Comparison of ENCODE assay signal across 7 mouse cellular contexts in the genomic region with DNA sequence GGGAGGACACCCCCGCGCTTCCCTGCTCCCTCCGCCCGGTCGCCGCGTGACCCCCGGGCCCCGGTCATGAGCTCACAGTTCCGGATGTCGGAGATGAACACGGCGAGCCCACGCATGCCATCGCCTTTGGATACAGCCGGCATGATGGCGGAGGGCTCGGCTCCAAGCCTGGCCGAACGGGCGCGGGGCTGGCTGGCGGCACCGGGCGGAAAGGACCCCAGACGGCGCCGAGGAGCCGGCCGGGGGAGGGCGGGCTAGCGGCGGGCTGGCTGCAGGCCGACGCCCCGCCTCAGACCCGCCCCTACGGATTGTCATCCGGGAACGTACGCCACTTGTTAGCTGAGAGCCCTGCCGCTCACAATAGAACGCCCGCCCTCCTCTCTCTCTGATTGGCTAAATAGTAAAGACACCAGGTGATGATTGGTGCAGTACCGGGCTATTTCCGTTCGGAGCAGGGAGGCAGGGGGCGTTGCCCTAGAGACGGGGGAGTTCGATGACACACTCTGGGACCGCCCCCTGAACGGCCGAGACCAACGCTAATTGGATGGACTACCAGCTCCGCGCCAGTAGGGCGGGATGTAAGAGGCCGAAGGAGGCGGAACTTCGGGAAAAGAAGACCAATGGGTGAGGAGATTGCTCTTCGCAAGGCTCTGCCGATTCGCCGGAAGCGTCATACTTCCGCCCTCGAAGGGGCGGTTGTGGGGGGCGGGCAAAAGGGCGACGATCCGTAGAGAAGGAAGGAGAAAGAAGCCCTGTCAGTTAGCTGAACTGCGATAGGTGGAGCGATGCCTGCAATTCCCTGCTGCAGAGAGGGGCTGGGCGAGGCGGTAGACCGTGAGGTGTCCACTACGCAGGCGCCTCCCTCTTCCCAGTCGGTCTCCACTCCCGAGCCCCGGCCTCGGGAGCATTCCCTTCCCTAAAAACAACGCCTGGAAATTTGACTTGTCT. TPM values are rescaled to one million over a fixed set of nuclear protein-coding genes. Genes with fewer than 3 reads are reported as not detected.
DNase-seq lines count a peak whose midpoint lies in the region; ATAC-seq and TF ChIP-seq lines count a peak whose summit lies in the region.

Gene Ap2a1 (minus strand): TSS at position 293 of the 948 bp plus-strand sequence.

- peak within 1 kb of the TSS; percentile 99 for H3K4me3 ChIP-seq in embryonic facial prominence, embryonic 10.5 days
- H3K4me3 ChIP-seq in intestine, postnatal 0 days (ENCODE audit: low read depth, low read length): peak within 1 kb of the TSS; percentile 99
- H3K4me3 ChIP-seq in midbrain, embryonic 12.5 days: peak within 1 kb of the TSS; percentile 91
- H3K4me3 ChIP-seq in small intestine, adult 2 months (ENCODE audit: low read depth, low read length): peak within 1 kb of the TSS; percentile 92

- peak within 1 kb of the TSS; percentile 88 for H3K9ac ChIP-seq in intestine, postnatal 0 days (ENCODE audit: low read depth, low read length)
- peak within 1 kb of the TSS; percentile 94 for H3K9ac ChIP-seq in midbrain, embryonic 12.5 days (replicated peaks)

- H3K27ac ChIP-seq in embryonic facial prominence, embryonic 10.5 days (replicated peaks): peak within 1 kb of the TSS; percentile 90
- peak within 1 kb of the TSS; percentile 89 for H3K27ac ChIP-seq in intestine, postnatal 0 days (ENCODE audit: low read depth, low read length)
- peak within 1 kb of the TSS; percentile 90 for H3K27ac ChIP-seq in midbrain, embryonic 12.5 days (replicated peaks)
- peak within 1 kb of the TSS; percentile 72 for H3K27ac ChIP-seq in small intestine, adult 2 months (ENCODE audit: insufficient read depth, low read depth, low read length)

- no peaks in the 10 kb centered on the region for H3K9me3 ChIP-seq in embryonic facial prominence, embryonic 10.5 days
- H3K9me3 ChIP-seq in intestine, postnatal 0 days (ENCODE audit: control insufficient read depth): no peaks in the 10 kb centered on the region
- no peaks in the 10 kb centered on the region for H3K9me3 ChIP-seq in midbrain, embryonic 12.5 days

- peaks cover 20% of the 10 kb centered on the region for H3K4me1 ChIP-seq in embryonic facial prominence, embryonic 10.5 days
- peaks cover 10% of the 10 kb centered on the region; the same call in 1 of the 2 replicates for H3K4me1 ChIP-seq in intestine, postnatal 0 days (replicated peaks; ENCODE audit: control insufficient read depth, insufficient read depth, low read length)
- H3K4me1 ChIP-seq in midbrain, embryonic 12.5 days: peaks cover 21% of the 10 kb centered on the region
- peaks cover 8% of the 10 kb centered on the region; the same call in 1 of the 2 replicates for H3K4me1 ChIP-seq in small intestine, adult 2 months (ENCODE audit: control insufficient read depth, insufficient read depth, insufficient read length, low read length)

- peak; percentile 99 for DNase-seq in adrenal gland, postnatal 10 days
- peak; percentile 100 for DNase-seq in embryonic facial prominence, embryonic 10.5 days (ENCODE audit: low spot score)
- peak; percentile 97 for DNase-seq in gonadal fat pad, adult 2 months (ENCODE audit: low read depth)
- peak; percentile 100 for DNase-seq in left cerebral cortex, postnatal 4 days

- peak; percentile 88; the same call in 1 of the 2 replicates for TF ChIP-seq POLR2A in small intestine, adult 2 months (IDR thresholded peaks at IDR 0.05; ENCODE audit: low read depth, low read length)

- H3K4me2 ChIP-seq in intestine, postnatal 0 days (replicated peaks; ENCODE audit: low read depth): peak within 1 kb of the TSS; percentile 73
- peak within 1 kb of the TSS; percentile 86 for H3K4me2 ChIP-seq in midbrain, embryonic 12.5 days (replicated peaks)

- WGBS in embryonic facial prominence, embryonic 10.5 days: under 1% methylated on average over 84 of the region's 84 CpGs
- WGBS in intestine, postnatal 0 days: under 1% methylated on average over 84 of the region's 84 CpGs
- WGBS in midbrain, embryonic 12.5 days: under 1% methylated on average over 84 of the region's 84 CpGs
- under 1% methylated on average over 84 of the region's 84 CpGs for WGBS in small intestine, adult 2 months

- no peaks in the 10 kb centered on the region for H3K27me3 ChIP-seq in embryonic facial prominence, embryonic 10.5 days (replicated peaks; ENCODE audit: low read depth, poor library complexity, severe bottlenecking)
- no peaks in the 10 kb centered on the region for H3K27me3 ChIP-seq in intestine, postnatal 0 days (replicated peaks; ENCODE audit: control insufficient read depth, insufficient read depth, low read length)
- no peaks in the 10 kb centered on the region for H3K27me3 ChIP-seq in midbrain, embryonic 12.5 days
- H3K27me3 ChIP-seq in small intestine, adult 2 months (ENCODE audit: control insufficient read depth, insufficient read depth, low read length): no peaks in the 10 kb centered on the region

- intact Hi-C loops in left cerebral cortex, postnatal 4 days (cut with DNase I): loop anchor here (5.0 kb wide), 1 partner anchor 38 kb away; no protein-coding TSS in a partner anchor

- peak; percentile 99 for ATAC-seq in intestine, postnatal 0 days
- peak; percentile 100 for ATAC-seq in midbrain, embryonic 12.5 days (ENCODE audit: low FRiP score, low read depth)

- TF ChIP-seq CTCF in intestine, postnatal 0 days (IDR thresholded peaks at IDR 0.05; ENCODE audit: low read depth): peak; percentile 33
- TF ChIP-seq CTCF in small intestine, adult 2 months (IDR thresholded peaks at IDR 0.05; ENCODE audit: extremely low read depth, insufficient read length, insufficient replicate concordance, low read depth, low read length): 0 out of 2 replicates have a peak, but pooled peaks have one; percentile 7

- H3K36me3 ChIP-seq in embryonic facial prominence, embryonic 10.5 days (replicated peaks): peaks cover 23% of the 10 kb centered on the region
- peaks cover 11% of the 10 kb centered on the region; the same call in 1 of the 2 replicates for H3K36me3 ChIP-seq in intestine, postnatal 0 days (ENCODE audit: control insufficient read depth, insufficient read depth)
- peaks cover 13% of the 10 kb centered on the region for H3K36me3 ChIP-seq in midbrain, embryonic 12.5 days
- peaks cover 3% of the 10 kb centered on the region; the same call in 1 of the 2 replicates for H3K36me3 ChIP-seq in small intestine, adult 2 months (ENCODE audit: control insufficient read depth, insufficient read depth, low read length)

RNA-seq across cellular contexts. Expression of gene Ap2a1, which starts in this region (rescaled TPM):
- total RNA-seq in adrenal gland, postnatal 10 days (2021): 10 to 100 TPM; 83.6 to 93.2 TPM
- polyA plus RNA-seq in embryonic facial prominence, embryonic 10.5 days (2016; fragmentation: Nextera tagmentation; extraction: Ambion mirVana): 75.1 and 77.1 TPM in 2 replicates
- 88.2 and 99.1 TPM in 2 replicates for polyA plus RNA-seq in gonadal fat pad, adult 2 months (2012; rRNA removed)
- polyA plus RNA-seq in intestine, postnatal 0 days (2015; fragmentation: Nextera tagmentation; extraction: Ambion mirVana): 42.8 and 44.1 TPM in 2 replicates
- 100 to 1,000 TPM; 232 to 258 TPM for total RNA-seq in left cerebral cortex, postnatal 4 days (2021)
- polyA plus RNA-seq in midbrain, embryonic 12.5 days (2016; fragmentation: Nextera tagmentation; extraction: Ambion mirVana): 91.0 and 92.9 TPM in 2 replicates
- polyA plus RNA-seq in small intestine, adult 2 months (2012; rRNA removed): 49.8 and 85.2 TPM in 2 replicates

Comparison
In these comparisons a context has a peak if more than half of its experiments do, and no peak if none do; other contexts are left out.
1. Peak in every context shown above with its lines: DNase-seq, ATAC-seq, H3K4me3 ChIP-seq and H3K27ac ChIP-seq.